Mouse (Mus musculus): ENCODE results near the gene Sox12. TPM values are rescaled to one million over a fixed set of nuclear protein-coding genes. Genes with fewer than 3 reads are reported as not detected.

The Sox12 gene
- polyA plus RNA-seq, 1 experiment = 7.8 TPM

DNA sequence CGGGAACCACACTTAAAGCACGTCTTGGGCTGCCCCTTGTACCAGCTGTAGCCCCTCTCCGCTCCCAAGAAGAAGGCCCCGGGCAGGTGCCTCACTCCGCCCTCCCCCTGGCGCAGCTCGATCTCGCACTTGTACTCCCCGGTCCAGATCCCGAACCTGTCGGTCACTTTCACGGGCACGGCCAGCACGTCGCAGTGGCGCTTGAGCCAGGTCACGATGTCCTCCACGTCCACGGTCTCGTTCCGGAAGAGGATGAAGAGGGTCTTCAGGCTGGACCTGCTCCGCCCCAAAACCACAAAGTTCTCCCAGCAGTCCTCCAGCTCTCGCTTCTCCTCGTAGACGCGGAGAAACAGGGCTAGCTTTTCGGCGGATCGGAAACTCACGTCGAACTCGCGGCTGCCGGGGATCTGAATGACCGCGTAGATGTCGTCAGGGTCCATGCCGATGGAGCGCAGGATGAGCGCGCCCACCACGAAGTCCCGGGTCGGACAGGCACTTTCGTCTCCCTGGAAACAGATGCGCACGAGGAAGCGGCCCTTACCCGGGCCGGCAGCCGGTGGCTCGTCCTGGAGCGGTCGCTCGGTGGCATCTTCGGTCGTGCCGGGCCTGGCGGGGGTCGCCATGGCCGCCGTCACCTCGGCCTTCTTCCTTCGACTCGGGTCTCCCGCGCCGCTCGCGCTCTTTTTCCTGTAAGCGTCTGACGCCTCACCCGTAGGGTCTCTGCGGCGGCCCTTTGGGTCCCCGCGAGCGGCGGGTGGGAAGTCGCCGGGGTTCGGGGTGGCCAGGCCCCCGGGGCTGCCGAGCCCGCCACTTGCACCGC, 16.1 kb upstream of the Sox12 start:
- no peak for TF ChIP-seq REST (IDR thresholded peaks at IDR 0.05; ENCODE audit: insufficient read depth, insufficient read length)
- no peak for TF ChIP-seq MAX (IDR thresholded peaks at IDR 0.05; ENCODE audit: low read depth)
- no peak for TF ChIP-seq POLR2A (IDR thresholded peaks at IDR 0.05; ENCODE audit: insufficient read length, low read depth)
- no peak for TF ChIP-seq POLR2AphosphoS2 (IDR thresholded peaks at IDR 0.05; ENCODE audit: insufficient read length, low read depth)
- TF ChIP-seq SRF (IDR thresholded peaks at IDR 0.05; ENCODE audit: control insufficient read depth, insufficient read length, low read depth) = no peak
- no peak for TF ChIP-seq E2F4 (IDR thresholded peaks at IDR 0.05; ENCODE audit: insufficient read depth)
- no peak for TF ChIP-seq MYOD1 (IDR thresholded peaks at IDR 0.05; ENCODE audit: control insufficient read depth in 1 of 3, insufficient read length in 2 of 3, low read depth in 2 of 3)
- TF ChIP-seq USF1 (IDR thresholded peaks at IDR 0.05; ENCODE audit: low read depth) = no peak
- TF ChIP-seq CEBPB (IDR thresholded peaks at IDR 0.05; ENCODE audit: insufficient read depth, poor library complexity, severe bottlenecking) = no peak
- TF ChIP-seq MYOG (IDR thresholded peaks at IDR 0.05; ENCODE audit: control insufficient read depth in 1 of 3, insufficient read depth in 1 of 3, insufficient read length in 2 of 3, low read depth in 2 of 3) = no peak
- no peaks in the 10 kb centered on the region for H3K79me2 ChIP-seq (ENCODE audit: control insufficient read depth, insufficient read depth)
- H3K27me3 ChIP-seq (ENCODE audit: control insufficient read depth, insufficient read depth, insufficient read length) = peaks cover 15% of the 10 kb centered on the region
- H3K36me3 ChIP-seq (ENCODE audit: control insufficient read depth, insufficient read depth) = no peaks in the 10 kb centered on the region
- H3ac ChIP-seq (ENCODE audit: control insufficient read depth, insufficient read length) = no peak overlapping the region
- H3K4me3 ChIP-seq = no peak overlapping the region
- no peak overlapping the region for H3K4me2 ChIP-seq (ENCODE audit: low read depth)

DNA sequence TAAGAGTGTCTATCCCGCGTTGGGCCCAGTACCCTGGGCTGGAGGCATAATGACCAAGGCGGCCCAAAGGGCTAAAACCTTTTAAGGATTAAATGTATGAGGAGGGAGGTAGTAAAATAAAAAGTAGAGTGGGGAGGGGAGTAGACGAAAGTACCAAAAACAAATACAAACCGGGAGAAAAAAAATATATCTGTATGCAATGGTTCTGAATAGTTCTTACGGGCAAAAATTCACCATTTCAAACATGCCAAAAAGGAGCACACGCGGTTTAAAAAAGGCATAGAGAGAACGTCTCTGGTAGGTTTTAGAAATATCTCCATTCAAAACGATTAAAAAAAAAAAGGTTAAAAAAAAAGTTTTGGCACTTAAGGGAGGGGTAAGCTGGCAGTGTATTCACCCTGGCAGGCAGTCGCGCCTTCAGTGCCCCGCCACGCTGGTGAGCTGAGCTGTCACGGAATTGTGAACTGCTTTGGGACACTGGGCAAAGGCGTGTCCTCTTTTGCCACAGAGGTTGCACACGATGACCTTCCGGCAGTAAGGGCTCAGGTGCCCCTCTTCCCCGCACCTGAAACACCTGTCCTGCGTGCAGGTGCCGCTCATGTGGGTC, 15.4 kb upstream of the Sox12 start:
- Histone ChIP-seq H3K4me3 (no peak overlapping the region), H3K79me2 (ENCODE audit: control insufficient read depth, insufficient read depth) (no peaks in the 10 kb centered on the region), H3K36me3 (ENCODE audit: control insufficient read depth, insufficient read depth) (no peaks in the 10 kb centered on the region), H3K4me2 (ENCODE audit: low read depth) (no peak overlapping the region), H3K27me3 (ENCODE audit: control insufficient read depth, insufficient read depth, insufficient read length) (peaks cover 15% of the 10 kb centered on the region), H3ac (ENCODE audit: control insufficient read depth, insufficient read length) (no peak overlapping the region)
- TF ChIP-seq REST (IDR thresholded peaks at IDR 0.05; ENCODE audit: insufficient read depth, insufficient read length) (no peak), MYOD1 (IDR thresholded peaks at IDR 0.05; ENCODE audit: control insufficient read depth in 1 of 3, insufficient read length in 2 of 3, low read depth in 2 of 3) (no peak), MAX (IDR thresholded peaks at IDR 0.05; ENCODE audit: low read depth) (no peak), MYOG (IDR thresholded peaks at IDR 0.05; ENCODE audit: control insufficient read depth in 1 of 3, insufficient read depth in 1 of 3, insufficient read length in 2 of 3, low read depth in 2 of 3) (no peak), POLR2A (IDR thresholded peaks at IDR 0.05; ENCODE audit: insufficient read length, low read depth) (no peak), CEBPB (IDR thresholded peaks at IDR 0.05; ENCODE audit: insufficient read depth, poor library complexity, severe bottlenecking) (no peak), TCF12 (IDR thresholded peaks at IDR 0.05; ENCODE audit: insufficient read depth, poor library complexity, severe bottlenecking) (no peak), TCF3 (IDR thresholded peaks at IDR 0.05; ENCODE audit: insufficient read length, low read depth) (no peak), SRF (IDR thresholded peaks at IDR 0.05; ENCODE audit: control insufficient read depth, insufficient read length, low read depth) (no peak), POLR2AphosphoS2 (IDR thresholded peaks at IDR 0.05; ENCODE audit: insufficient read length, low read depth) (no peak), E2F4 (IDR thresholded peaks at IDR 0.05; ENCODE audit: insufficient read depth) (no peak), USF1 (IDR thresholded peaks at IDR 0.05; ENCODE audit: low read depth) (no peak)

DNA sequence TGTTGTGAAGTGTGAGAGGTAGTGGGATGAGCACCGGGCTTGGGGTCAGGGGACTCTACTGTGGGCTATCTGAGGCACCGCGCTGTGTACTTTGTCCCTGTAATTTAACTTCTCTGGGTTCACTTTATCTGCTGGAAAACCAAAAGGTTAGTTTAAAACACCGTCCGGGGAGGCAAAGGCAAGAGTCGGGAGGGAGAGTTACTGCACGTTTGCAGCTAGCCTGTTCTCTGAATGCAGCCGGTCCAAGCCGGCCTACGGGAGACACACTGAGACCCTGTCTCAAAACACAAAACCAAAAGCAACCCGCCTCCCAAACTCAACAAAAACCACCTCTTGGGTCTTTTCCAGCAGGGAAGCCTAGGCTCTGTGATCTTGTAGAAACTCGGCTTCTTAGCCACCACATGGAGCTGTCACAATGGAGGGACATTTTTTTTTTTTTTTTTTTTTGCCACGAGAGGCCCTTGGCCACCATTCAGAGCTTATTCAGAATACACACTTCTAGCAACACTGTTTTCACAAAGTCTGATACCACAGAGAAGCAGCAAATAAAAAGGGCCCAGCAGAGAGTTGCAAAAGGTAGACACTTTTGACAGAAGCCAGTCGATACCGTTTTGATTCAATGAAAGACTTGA, 14.8 kb upstream of the Sox12 start:
- TF ChIP-seq REST (IDR thresholded peaks at IDR 0.05; ENCODE audit: insufficient read depth, insufficient read length) = no peak
- TF ChIP-seq USF1 (IDR thresholded peaks at IDR 0.05; ENCODE audit: low read depth) = no peak
- no peak for TF ChIP-seq SRF (IDR thresholded peaks at IDR 0.05; ENCODE audit: control insufficient read depth, insufficient read length, low read depth)
- TF ChIP-seq MYOD1 (IDR thresholded peaks at IDR 0.05; ENCODE audit: control insufficient read depth in 1 of 3, insufficient read length in 2 of 3, low read depth in 2 of 3) = no peak
- TF ChIP-seq TCF3 (IDR thresholded peaks at IDR 0.05; ENCODE audit: insufficient read length, low read depth) = no peak
- TF ChIP-seq MYOG (IDR thresholded peaks at IDR 0.05; ENCODE audit: control insufficient read depth in 1 of 3, insufficient read depth in 1 of 3, insufficient read length in 2 of 3, low read depth in 2 of 3) = no peak
- TF ChIP-seq POLR2A (IDR thresholded peaks at IDR 0.05; ENCODE audit: insufficient read length, low read depth) = no peak
- no peak for TF ChIP-seq MAX (IDR thresholded peaks at IDR 0.05; ENCODE audit: low read depth)
- no peak for TF ChIP-seq TCF12 (IDR thresholded peaks at IDR 0.05; ENCODE audit: insufficient read depth, poor library complexity, severe bottlenecking)
- Histone ChIP-seq H3ac (ENCODE audit: control insufficient read depth, insufficient read length) (no peak overlapping the region), H3K36me3 (ENCODE audit: control insufficient read depth, insufficient read depth) (no peaks in the 10 kb centered on the region), H3K4me2 (ENCODE audit: low read depth) (no peak overlapping the region), H3K79me2 (ENCODE audit: control insufficient read depth, insufficient read depth) (no peaks in the 10 kb centered on the region), H3K4me3 (no peak overlapping the region), H3K27me3 (ENCODE audit: control insufficient read depth, insufficient read depth, insufficient read length) (peaks cover 11% of the 10 kb centered on the region)

DNA sequence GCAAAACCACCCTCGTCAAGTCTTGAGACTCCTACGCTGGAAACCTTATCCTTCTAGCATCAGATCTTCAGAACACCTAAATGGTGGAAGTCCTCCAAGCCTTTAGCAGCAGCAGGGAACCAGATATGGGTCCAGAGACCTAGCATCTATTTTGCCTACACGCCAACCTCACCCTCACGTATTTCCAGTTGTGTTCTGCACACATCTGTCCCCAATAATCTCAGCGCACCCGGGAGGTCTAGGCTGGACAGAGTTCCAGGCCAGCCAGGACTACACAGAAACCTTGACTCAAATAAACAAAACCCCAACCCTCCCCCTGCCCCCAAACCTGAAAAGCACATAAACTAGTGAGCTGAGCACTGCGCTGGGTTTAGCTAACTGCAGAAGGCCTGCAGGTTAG, 13.6 kb upstream of the Sox12 start:
- no peak overlapping the region for H3K4me2 ChIP-seq (ENCODE audit: low read depth)
- H3K27me3 ChIP-seq (ENCODE audit: control insufficient read depth, insufficient read depth, insufficient read length) = peaks cover 11% of the 10 kb centered on the region
- no peaks in the 10 kb centered on the region for H3K79me2 ChIP-seq (ENCODE audit: control insufficient read depth, insufficient read depth)
- no peak for TF ChIP-seq TCF12 (IDR thresholded peaks at IDR 0.05; ENCODE audit: insufficient read depth, poor library complexity, severe bottlenecking)
- TF ChIP-seq POLR2AphosphoS2 (IDR thresholded peaks at IDR 0.05; ENCODE audit: insufficient read length, low read depth) = no peak
- TF ChIP-seq MYOD1 (IDR thresholded peaks at IDR 0.05; ENCODE audit: control insufficient read depth in 1 of 3, insufficient read length in 2 of 3, low read depth in 2 of 3) = no peak
- no peak for TF ChIP-seq MAX (IDR thresholded peaks at IDR 0.05; ENCODE audit: low read depth)
- no peak for TF ChIP-seq MYOG (IDR thresholded peaks at IDR 0.05; ENCODE audit: control insufficient read depth in 1 of 3, insufficient read depth in 1 of 3, insufficient read length in 2 of 3, low read depth in 2 of 3)
- H3K36me3 ChIP-seq (ENCODE audit: control insufficient read depth, insufficient read depth) = no peaks in the 10 kb centered on the region
- no peak overlapping the region for H3ac ChIP-seq (ENCODE audit: control insufficient read depth, insufficient read length)
- no peak overlapping the region for H3K4me3 ChIP-seq
